8 mouse cellular contexts compared by ENCODE assay signal in genomic region chr7:137436901-137437300, GRCm38 (mm10). TPM values are rescaled to one million over a fixed set of nuclear protein-coding genes. Genes with fewer than 3 reads are reported as not detected.
A peak's percentile ranks its signal among the peaks of the same experiment; 100 is the strongest.
DNase-seq lines count a peak whose midpoint lies in the region; ATAC-seq and TF ChIP-seq lines count a peak whose summit lies in the region.

No protein-coding gene starts in this region.

- no peak for TF ChIP-seq CTCF in lung, embryonic 14.5 days (IDR thresholded peaks at IDR 0.05; ENCODE audit: low read depth)
- no peak for TF ChIP-seq CTCF in hindbrain, postnatal 0 days (IDR thresholded peaks at IDR 0.05; ENCODE audit: low read depth)

- H3K4me3 ChIP-seq in lung, embryonic 14.5 days (ENCODE audit: low read depth, low read length), result peak overlapping the region; percentile 97
- peak overlapping the region; percentile 90 for H3K4me3 ChIP-seq in erythroblast, embryonic 14.5 days (replicated peaks)
- H3K4me3 ChIP-seq in hindbrain, postnatal 0 days (ENCODE audit: low read length), result peak overlapping the region; percentile 87
- peak overlapping the region; percentile 68 for H3K4me3 ChIP-seq in myocyte

- peaks cover 39% of the 10 kb centered on the region for H3K79me2 ChIP-seq in myocyte (ENCODE audit: control insufficient read depth, insufficient read depth)

- peak overlapping the region; percentile 82 for H3K4me2 ChIP-seq in lung, embryonic 14.5 days
- peak overlapping the region; percentile 76 for H3K4me2 ChIP-seq in hindbrain, postnatal 0 days (ENCODE audit: low read depth, low read length)
- H3K4me2 ChIP-seq in myocyte (ENCODE audit: low read depth), result peak overlapping the region; percentile 48

- no peak overlapping the region for H3ac ChIP-seq in myocyte (ENCODE audit: control insufficient read depth, insufficient read length)

- 75% methylated on average over 6 of the region's 6 CpGs for WGBS in lung, embryonic 14.5 days
- 78% methylated on average over 6 of the region's 6 CpGs for WGBS in hindbrain, postnatal 0 days

- no peak overlapping the region for H3K9ac ChIP-seq in lung, embryonic 14.5 days
- H3K9ac ChIP-seq in hindbrain, postnatal 0 days (replicated peaks; ENCODE audit: low read length), result no peak overlapping the region; the same call in 1 of the 2 replicates

- H3K4me1 ChIP-seq in lung, embryonic 14.5 days (ENCODE audit: insufficient read depth), result no peaks in the 10 kb centered on the region; the same call in 1 of the 2 replicates
- H3K4me1 ChIP-seq in erythroblast, embryonic 14.5 days (ENCODE audit: control insufficient read depth), result peaks cover 36% of the 10 kb centered on the region
- H3K4me1 ChIP-seq in hindbrain, postnatal 0 days (ENCODE audit: insufficient read depth, low read length), result peaks cover 8% of the 10 kb centered on the region; the same call in 1 of the 2 replicates

- no peak overlapping the region for H3K27ac ChIP-seq in lung, embryonic 14.5 days (ENCODE audit: low read depth)
- H3K27ac ChIP-seq in hindbrain, postnatal 0 days, result peak overlapping the region; percentile 89; the same call in 1 of the 2 replicates

- no peaks in the 10 kb centered on the region for H3K36me3 ChIP-seq in lung, embryonic 14.5 days (ENCODE audit: insufficient read depth)
- no peaks in the 10 kb centered on the region for H3K36me3 ChIP-seq in erythroblast, embryonic 14.5 days (ENCODE audit: control insufficient read depth)
- H3K36me3 ChIP-seq in hindbrain, postnatal 0 days (ENCODE audit: insufficient read depth, low read length), result no peaks in the 10 kb centered on the region
- peaks cover 3% of the 10 kb centered on the region for H3K36me3 ChIP-seq in myocyte (ENCODE audit: control insufficient read depth, insufficient read depth)

- DNase-seq in lung, embryonic 14.5 days, result no peak
- no peak for DNase-seq in lung, postnatal 4 days
- no peak for DNase-seq in hindbrain, postnatal 0 days (ENCODE audit: low spot score)
- DNase-seq in layer of hippocampus, postnatal 14 days (ENCODE audit: low spot score in 2 of 2), result no peak
- no peak for DNase-seq in left cerebral cortex, adult 8-10 months (ENCODE audit: low spot score in 2 of 2)

- no peaks in the 10 kb centered on the region for H3K27me3 ChIP-seq in lung, embryonic 14.5 days (ENCODE audit: insufficient read depth, low read length)
- no peaks in the 10 kb centered on the region for H3K27me3 ChIP-seq in erythroblast, embryonic 14.5 days (ENCODE audit: control insufficient read depth)
- H3K27me3 ChIP-seq in hindbrain, postnatal 0 days (ENCODE audit: insufficient read depth, low read length), result no peaks in the 10 kb centered on the region
- no peaks in the 10 kb centered on the region for H3K27me3 ChIP-seq in myocyte (ENCODE audit: control insufficient read depth, insufficient read depth, insufficient read length)

- no peaks in the 10 kb centered on the region for H3K9me3 ChIP-seq in lung, embryonic 14.5 days (ENCODE audit: low read depth, low read length)
- H3K9me3 ChIP-seq in erythroblast, embryonic 14.5 days (ENCODE audit: control insufficient read depth, low read length), result no peaks in the 10 kb centered on the region
- H3K9me3 ChIP-seq in hindbrain, postnatal 0 days (ENCODE audit: low read length), result no peaks in the 10 kb centered on the region

- TF ChIP-seq POLR2A in myocyte (IDR thresholded peaks at IDR 0.05; ENCODE audit: insufficient read length, low read depth), result no peak

- peak; percentile 9; the same call in 1 of the 2 replicates for ATAC-seq in lung, embryonic 14.5 days (ENCODE audit: insufficient read depth)
- 0 out of 2 replicates have a peak, but pooled peaks have one; percentile 3 for ATAC-seq in hindbrain, postnatal 0 days
- no peak for ATAC-seq in activated CD4-positive, CD25-positive, alpha-beta regulatory T cell, adult 4 months

TF ChIP-seq in myocyte, 11 proteins besides CTCF, POLR2A, EP300 and RAD21:
- TF ChIP-seq SRF (IDR thresholded peaks at IDR 0.05; ENCODE audit: control insufficient read depth, insufficient read length, low read depth) (no peak), MAX (IDR thresholded peaks at IDR 0.05; ENCODE audit: low read depth) (no peak), MYOG (IDR thresholded peaks at IDR 0.05; ENCODE audit: control insufficient read depth in 1 of 3, insufficient read depth in 1 of 3, insufficient read length in 2 of 3, low read depth in 2 of 3) (no peak), MYOD1 (IDR thresholded peaks at IDR 0.05; ENCODE audit: control insufficient read depth in 1 of 3, insufficient read length in 2 of 3, low read depth in 2 of 3) (no peak), CEBPB (IDR thresholded peaks at IDR 0.05; ENCODE audit: insufficient read depth, poor library complexity, severe bottlenecking) (no peak), POLR2AphosphoS2 (IDR thresholded peaks at IDR 0.05; ENCODE audit: insufficient read length, low read depth) (no peak), USF1 (IDR thresholded peaks at IDR 0.05; ENCODE audit: low read depth) (no peak), TCF12 (IDR thresholded peaks at IDR 0.05; ENCODE audit: insufficient read depth, poor library complexity, severe bottlenecking) (no peak), REST (IDR thresholded peaks at IDR 0.05; ENCODE audit: insufficient read depth, insufficient read length) (no peak), TCF3 (IDR thresholded peaks at IDR 0.05; ENCODE audit: insufficient read length, low read depth) (no peak), E2F4 (IDR thresholded peaks at IDR 0.05; ENCODE audit: insufficient read depth) (no peak)

RNA-seq across cellular contexts. Expression of gene Glrx3, which starts 0.5 kb away (rescaled TPM):
- 253 and 257 TPM in 2 replicates for polyA plus RNA-seq in lung, embryonic 14.5 days (2014; fragmentation: Nextera tagmentation; extraction: Ambion mirVana)
- polyA plus RNA-seq in erythroblast, embryonic 14.5 days (2012), result 4.3 and 6.8 TPM in 2 replicates
- 105 and 124 TPM in 2 replicates for total RNA-seq in hindbrain, postnatal 0 days (2014; rRNA removed)
- 241 and 247 TPM in 2 replicates for polyA plus RNA-seq in hindbrain, postnatal 0 days (2015; fragmentation: Nextera tagmentation; extraction: Ambion mirVana)
- 204 TPM for polyA plus RNA-seq in myocyte (2012; fragmentation: generic; extraction: Trizol)
- 100 to 1,000 TPM; 127 to 132 TPM for total RNA-seq in layer of hippocampus, postnatal 14 days (2021)
- 100 to 1,000 TPM in 1 of 4 experiments, 10 to 100 TPM in 3; 83.4 to 102 (median 89.1) TPM for total RNA-seq in left cerebral cortex, adult 8-10 months (2022)
- 100 to 1,000 TPM; 128 to 133 TPM for polyA plus RNA-seq in activated CD4-positive, CD25-positive, alpha-beta regulatory T cell, adult 4 months (2017; shearing (Covaris generic))

RNA-seq across cellular contexts. Expression of gene 9430038I01Rik, which starts 26.3 kb away (rescaled TPM):
- 25.5 and 25.6 TPM in 2 replicates for polyA plus RNA-seq in lung, embryonic 14.5 days (2014; fragmentation: Nextera tagmentation; extraction: Ambion mirVana)
- polyA plus RNA-seq in erythroblast, embryonic 14.5 days (2012), result 0.52 and 1.0 TPM in 2 replicates
- total RNA-seq in hindbrain, postnatal 0 days (2014; rRNA removed), result 7.3 and 8.9 TPM in 2 replicates
- 13.9 and 18.0 TPM in 2 replicates for polyA plus RNA-seq in hindbrain, postnatal 0 days (2015; fragmentation: Nextera tagmentation; extraction: Ambion mirVana)
- 4.9 TPM for polyA plus RNA-seq in myocyte (2012; fragmentation: generic; extraction: Trizol)
- 1 to 10 TPM; 4.8 to 5.3 TPM for total RNA-seq in layer of hippocampus, postnatal 14 days (2021)
- 1 to 10 TPM; 3.4 to 4.3 (median 3.9) TPM for total RNA-seq in left cerebral cortex, adult 8-10 months (2022)
- polyA plus RNA-seq in activated CD4-positive, CD25-positive, alpha-beta regulatory T cell, adult 4 months (2017; shearing (Covaris generic)), result 1 to 10 TPM; 7.7 to 8.6 TPM

Comparison
In these comparisons a context has a peak if more than half of its experiments do, and no peak if none do; other contexts are left out.
1. RNA of gene Glrx3, which starts 0.5 kb away (polyA plus RNA-seq): 253 to 257 TPM in lung, embryonic 14.5 days, 241 to 247 TPM in hindbrain, postnatal 0 days, 204 TPM in myocyte (single experiment) and 128 to 133 TPM in activated CD4-positive, CD25-positive, alpha-beta regulatory T cell, adult 4 months; 4.3 to 6.8 TPM in erythroblast, embryonic 14.5 days; every median in the first group is over 10 times any median in the second.
2. Peak in every context shown above with its lines, with median percentiles within 50 percentile points of each other: H3K4me2 ChIP-seq and H3K4me3 ChIP-seq.